12 mouse cellular contexts compared by ENCODE assay signal in the genomic region with DNA sequence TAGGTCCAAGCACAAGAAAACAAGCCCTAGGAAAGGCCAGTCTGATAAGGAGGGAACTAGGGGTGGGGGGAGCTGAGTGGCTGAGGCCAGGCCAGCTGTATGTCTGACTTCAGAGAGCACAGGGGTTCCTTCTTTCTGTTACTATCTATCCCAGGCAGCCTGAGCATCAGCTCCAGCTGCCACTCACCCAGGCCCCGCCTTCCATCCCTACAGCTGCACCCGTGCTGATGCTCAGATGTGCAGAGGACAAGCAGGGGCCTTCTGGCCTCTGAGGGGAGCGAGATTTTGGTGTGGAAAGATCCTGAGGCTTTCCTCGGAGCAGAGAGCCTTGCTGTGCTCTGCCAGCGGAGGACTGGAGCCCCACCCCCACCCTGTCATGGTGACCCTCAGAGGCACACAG. TPM values are rescaled to one million over a fixed set of nuclear protein-coding genes. Genes with fewer than 3 reads are reported as not detected.
DNase-seq lines count a peak whose midpoint lies in the region; ATAC-seq and TF ChIP-seq lines count a peak whose summit lies in the region.
"Had no signal": no experiment of that assay in that cellular context is flagged by ENCODE, and none has a peak within 500 bp of the region (broad histone marks: within the 10 kb centered on the region; RNA-seq: fewer than 3 reads in every experiment).

No protein-coding gene starts in this region.

- no peak for TF ChIP-seq CTCF in stomach, postnatal 0 days (IDR thresholded peaks at IDR 0.05; ENCODE audit: low read depth)

- no peak for TF ChIP-seq EP300 in stomach, postnatal 0 days (optimal IDR thresholded peaks at IDR 0.05)

- peak; percentile 41; the same call in 1 of the 2 replicates for ATAC-seq in intestine, embryonic 15.5 days
- ATAC-seq in intestine, embryonic 16.5 days = no peak
- ATAC-seq in stomach, embryonic 14.5 days (ENCODE audit: insufficient number of reproducible peaks, insufficient read depth, low FRiP score, low read depth) = peak; percentile 20; the same call in 1 of the 2 replicates
- ATAC-seq in stomach, postnatal 0 days (ENCODE audit: low FRiP score, low TSS enrichment) = no peak; the same call in 1 of the 2 replicates
- ATAC-seq in midbrain, embryonic 13.5 days = peak; percentile 50
- no peak for ATAC-seq in erythroblast, adult 5-6 weeks (replicated peaks; ENCODE audit: low FRiP score, poor library complexity, severe bottlenecking)

- no peak overlapping the region for H3K27ac ChIP-seq in intestine, embryonic 15.5 days
- no peak overlapping the region for H3K27ac ChIP-seq in intestine, embryonic 16.5 days (ENCODE audit: low read length)
- no peak overlapping the region for H3K27ac ChIP-seq in stomach, embryonic 14.5 days (ENCODE audit: low read length)
- H3K27ac ChIP-seq in stomach, postnatal 0 days (replicated peaks) = no peak overlapping the region
- peak overlapping the region; percentile 30; the same call in 1 of the 2 replicates for H3K27ac ChIP-seq in midbrain, embryonic 13.5 days
- H3K27ac ChIP-seq: embryonic facial prominence, embryonic 12.5 days; gastrocnemius, adult 2 months; liver, embryonic 13.5 days had no signal

- H3K36me3 ChIP-seq in intestine, embryonic 15.5 days = no peaks in the 10 kb centered on the region
- H3K36me3 ChIP-seq in intestine, embryonic 16.5 days (ENCODE audit: control insufficient read depth, insufficient read depth, low read length) = no peaks in the 10 kb centered on the region
- no peaks in the 10 kb centered on the region for H3K36me3 ChIP-seq in stomach, embryonic 14.5 days (ENCODE audit: control insufficient read depth, insufficient read depth, low read length)
- no peaks in the 10 kb centered on the region for H3K36me3 ChIP-seq in stomach, postnatal 0 days (ENCODE audit: control insufficient read depth, insufficient read depth, low read length)
- H3K36me3 ChIP-seq in midbrain, embryonic 13.5 days = no peaks in the 10 kb centered on the region
- H3K36me3 ChIP-seq: embryonic facial prominence, embryonic 12.5 days; liver, embryonic 13.5 days had no signal

- H3K4me2 ChIP-seq in intestine, embryonic 15.5 days (replicated peaks) = no peak overlapping the region
- H3K4me2 ChIP-seq in intestine, embryonic 16.5 days (ENCODE audit: low read depth, low read length) = no peak overlapping the region
- H3K4me2 ChIP-seq in stomach, embryonic 14.5 days (replicated peaks; ENCODE audit: low read depth, low read length) = no peak overlapping the region
- no peak overlapping the region for H3K4me2 ChIP-seq in stomach, postnatal 0 days (replicated peaks; ENCODE audit: low read depth)
- H3K4me2 ChIP-seq in midbrain, embryonic 13.5 days (replicated peaks) = no peak overlapping the region
- H3K4me2 ChIP-seq: embryonic facial prominence, embryonic 12.5 days; liver, embryonic 13.5 days had no signal

- no peak for DNase-seq in stomach, postnatal 0 days (ENCODE audit: low spot score)
- no peak for DNase-seq in gastrocnemius, adult 18-20 months (ENCODE audit: low spot score)
- DNase-seq: gastrocnemius, adult 2 months; kidney, adult 18-20 months; liver, embryonic 13.5 days; right cerebral cortex, adult 18-20 months had no signal

- H3K27me3 ChIP-seq in intestine, embryonic 15.5 days (replicated peaks) = no peaks in the 10 kb centered on the region
- no peaks in the 10 kb centered on the region for H3K27me3 ChIP-seq in intestine, embryonic 16.5 days (replicated peaks; ENCODE audit: control insufficient read depth, insufficient read depth, low read length)
- no peaks in the 10 kb centered on the region for H3K27me3 ChIP-seq in stomach, embryonic 14.5 days (ENCODE audit: control insufficient read depth, insufficient read depth, low read length)
- no peaks in the 10 kb centered on the region for H3K27me3 ChIP-seq in stomach, postnatal 0 days (ENCODE audit: control insufficient read depth, insufficient read depth, low read length)
- H3K27me3 ChIP-seq in midbrain, embryonic 13.5 days = no peaks in the 10 kb centered on the region
- H3K27me3 ChIP-seq: embryonic facial prominence, embryonic 12.5 days; liver, embryonic 13.5 days had no signal

- 31% methylated on average over 5 of the region's 5 CpGs for WGBS in intestine, embryonic 15.5 days
- 20% methylated on average over 5 of the region's 5 CpGs for WGBS in intestine, embryonic 16.5 days
- 22% methylated on average over 5 of the region's 5 CpGs for WGBS in stomach, embryonic 14.5 days
- whole genome bisulfite sequencing in stomach, postnatal 0 days = 25% methylated on average over 5 of the region's 5 CpGs
- 33% methylated on average over 5 of the region's 5 CpGs for whole genome bisulfite sequencing in midbrain, embryonic 13.5 days

- H3K9me3 ChIP-seq in intestine, embryonic 15.5 days = no peaks in the 10 kb centered on the region
- H3K9me3 ChIP-seq in intestine, embryonic 16.5 days (ENCODE audit: control insufficient read depth, low read length) = no peaks in the 10 kb centered on the region
- no peaks in the 10 kb centered on the region for H3K9me3 ChIP-seq in stomach, embryonic 14.5 days (ENCODE audit: control insufficient read depth, low read depth, low read length)
- H3K9me3 ChIP-seq in stomach, postnatal 0 days (ENCODE audit: control insufficient read depth, low read length) = no peaks in the 10 kb centered on the region
- no peaks in the 10 kb centered on the region for H3K9me3 ChIP-seq in midbrain, embryonic 13.5 days
- H3K9me3 ChIP-seq: embryonic facial prominence, embryonic 12.5 days; liver, embryonic 13.5 days had no signal

- H3K4me1 ChIP-seq in intestine, embryonic 15.5 days (replicated peaks) = peaks cover 4% of the 10 kb centered on the region; the same call in 1 of the 2 replicates
- H3K4me1 ChIP-seq in intestine, embryonic 16.5 days (ENCODE audit: control insufficient read depth, insufficient read depth, low read length) = no peaks in the 10 kb centered on the region
- H3K4me1 ChIP-seq in stomach, embryonic 14.5 days (ENCODE audit: control insufficient read depth, insufficient read depth, low read length) = no peaks in the 10 kb centered on the region
- H3K4me1 ChIP-seq in stomach, postnatal 0 days (replicated peaks; ENCODE audit: control insufficient read depth, insufficient read depth) = no peaks in the 10 kb centered on the region
- peaks cover 32% of the 10 kb centered on the region for H3K4me1 ChIP-seq in midbrain, embryonic 13.5 days (replicated peaks)
- H3K4me1 ChIP-seq: liver, embryonic 13.5 days had no signal

- H3K9ac ChIP-seq in intestine, embryonic 15.5 days = no peak overlapping the region
- no peak overlapping the region for H3K9ac ChIP-seq in intestine, embryonic 16.5 days (ENCODE audit: low read depth, low read length)
- H3K9ac ChIP-seq in stomach, embryonic 14.5 days (replicated peaks; ENCODE audit: low read depth, low read length) = no peak overlapping the region
- H3K9ac ChIP-seq in stomach, postnatal 0 days (ENCODE audit: low read length) = no peak overlapping the region
- no peak overlapping the region for H3K9ac ChIP-seq in midbrain, embryonic 13.5 days (replicated peaks)
- H3K9ac ChIP-seq: embryonic facial prominence, embryonic 12.5 days; liver, embryonic 13.5 days had no signal

- no peak overlapping the region for H3K4me3 ChIP-seq in intestine, embryonic 15.5 days (replicated peaks)
- H3K4me3 ChIP-seq in intestine, embryonic 16.5 days (ENCODE audit: low read length) = no peak overlapping the region
- no peak overlapping the region for H3K4me3 ChIP-seq in stomach, embryonic 14.5 days (ENCODE audit: low read depth, low read length)
- no peak overlapping the region for H3K4me3 ChIP-seq in stomach, postnatal 0 days (ENCODE audit: low read depth, low read length)
- no peak overlapping the region for H3K4me3 ChIP-seq in midbrain, embryonic 13.5 days (replicated peaks)
- H3K4me3 ChIP-seq: embryonic facial prominence, embryonic 12.5 days; gastrocnemius, adult 2 months; liver, embryonic 13.5 days had no signal

RNA-seq across cellular contexts. Expression of gene Ppp1r16b, which starts 50.9 kb away (rescaled TPM):
- 4.1 and 4.2 TPM in 2 replicates for polyA plus RNA-seq in intestine, embryonic 15.5 days (2015; fragmentation: Nextera tagmentation; extraction: Ambion mirVana)
- polyA plus RNA-seq in intestine, embryonic 16.5 days (2015; fragmentation: Nextera tagmentation; extraction: Ambion mirVana) = 3.5 and 4.0 TPM in 2 replicates
- polyA plus RNA-seq in stomach, embryonic 14.5 days (2014; fragmentation: Nextera tagmentation; extraction: Ambion mirVana) = 4.9 and 6.0 TPM in 2 replicates
- 2.0 and 2.1 TPM in 2 replicates for polyA plus RNA-seq in stomach, postnatal 0 days (2015; fragmentation: Nextera tagmentation; extraction: Ambion mirVana)
- 8.4 and 8.7 TPM in 2 replicates for polyA plus RNA-seq in midbrain, embryonic 13.5 days (2015; fragmentation: Nextera tagmentation; extraction: Ambion mirVana)
- not detected in 2 replicates for total RNA-seq in erythroblast, adult 5-6 weeks (2015; ENCODE audit: low replicate concordance)
- total RNA-seq in erythroblast, adult 5-6 weeks (2017; ENCODE audit: low replicate concordance) = 0.14 TPM in 1 of 2 replicates, not detected in the other
- 1 to 10 TPM; 2.3 to 4.4 TPM for total RNA-seq in gastrocnemius, adult 18-20 months (2021)

RNA-seq across cellular contexts. Expression of gene Fam83d, which starts 51.8 kb away (rescaled TPM):
- polyA plus RNA-seq in intestine, embryonic 15.5 days (2015; fragmentation: Nextera tagmentation; extraction: Ambion mirVana) = 43.7 and 45.4 TPM in 2 replicates
- 39.7 and 45.0 TPM in 2 replicates for polyA plus RNA-seq in intestine, embryonic 16.5 days (2015; fragmentation: Nextera tagmentation; extraction: Ambion mirVana)
- 46.3 and 50.4 TPM in 2 replicates for polyA plus RNA-seq in stomach, embryonic 14.5 days (2014; fragmentation: Nextera tagmentation; extraction: Ambion mirVana)
- 61.1 and 61.3 TPM in 2 replicates for polyA plus RNA-seq in stomach, postnatal 0 days (2015; fragmentation: Nextera tagmentation; extraction: Ambion mirVana)
- polyA plus RNA-seq in midbrain, embryonic 13.5 days (2015; fragmentation: Nextera tagmentation; extraction: Ambion mirVana) = 16.6 and 17.6 TPM in 2 replicates
- total RNA-seq in erythroblast, adult 5-6 weeks (2015; ENCODE audit: low replicate concordance) = 0.96 and 3.8 TPM in 2 replicates
- 2.1 and 4.5 TPM in 2 replicates for total RNA-seq in erythroblast, adult 5-6 weeks (2017; ENCODE audit: low replicate concordance)
- 1 to 10 TPM; 2.0 to 4.1 TPM for total RNA-seq in gastrocnemius, adult 18-20 months (2021)

Comparison
In these comparisons a context has a peak if more than half of its experiments do, and no peak if none do; other contexts are left out.
1. ATAC-seq: peak in intestine, embryonic 15.5 days (single experiment), stomach, embryonic 14.5 days (single experiment) and midbrain, embryonic 13.5 days (single experiment); none in intestine, embryonic 16.5 days (single experiment), stomach, postnatal 0 days (single experiment) and erythroblast, adult 5-6 weeks (single experiment).